Mouse (Mus musculus) ES-E14 (cell line): ENCODE measurements around the gene Marcksl1.

ENCODE experiments used
- CHD2 ChIP-seq: IDR thresholded peaks from 2 replicates; pipeline ENCODE4 v1.6.1; 2014; ENCODE audit warnings: mild to moderate bottlenecking, low read depth, low read length, inconsistent platforms
- HCFC1 ChIP-seq: IDR thresholded peaks from 2 replicates; pipeline ENCODE4 v1.6.1; 2012; ENCODE audit warnings: low read length, inconsistent platforms, borderline replicate concordance; ENCODE audit not compliant: insufficient read depth
- MAFK ChIP-seq: IDR thresholded peaks from 2 replicates; pipeline ENCODE4 v1.6.1; 2014; ENCODE audit warnings: mild to moderate bottlenecking, low read depth, low read length, inconsistent platforms; ENCODE audit not compliant: insufficient read depth
- ZC3H11A ChIP-seq: IDR thresholded peaks from 2 replicates; pipeline ENCODE4 v1.6.1; 2012; ENCODE audit warnings: low read depth, mild to moderate bottlenecking, inconsistent platforms, low read length, borderline replicate concordance
- ZNF384 ChIP-seq: IDR thresholded peaks from 2 replicates; pipeline ENCODE4 v1.6.1; 2012; ENCODE audit warnings: low read depth, low read length, inconsistent platforms

DNA sequence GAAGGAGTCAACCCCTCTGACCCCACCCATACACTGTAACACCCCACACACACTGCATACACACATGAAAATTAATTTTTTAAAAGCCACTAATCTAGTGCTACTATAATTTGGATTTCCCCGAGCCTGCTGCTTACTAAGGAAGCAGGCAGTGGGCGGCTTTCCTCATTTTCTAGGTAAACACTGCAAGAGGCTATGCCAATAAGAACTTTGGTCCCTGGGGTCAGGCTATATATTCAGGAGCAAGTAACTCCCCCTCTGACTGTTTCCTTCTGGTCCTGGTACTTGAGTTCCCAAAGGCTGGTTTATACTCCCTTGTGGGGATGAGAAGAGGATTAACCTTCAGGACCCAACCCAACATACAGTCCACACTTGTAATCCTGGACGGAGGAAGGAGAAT, 12.5 kb downstream of the Marcksl1 start:
- no peak for TF ChIP-seq HCFC1
- no peak for TF ChIP-seq ZNF384
- no peak for TF ChIP-seq MAFK
- TF ChIP-seq CHD2 = no peak
- TF ChIP-seq ZC3H11A = no peak
